Mouse (Mus musculus): ENCODE data around the gene Nthl1.

DNA sequence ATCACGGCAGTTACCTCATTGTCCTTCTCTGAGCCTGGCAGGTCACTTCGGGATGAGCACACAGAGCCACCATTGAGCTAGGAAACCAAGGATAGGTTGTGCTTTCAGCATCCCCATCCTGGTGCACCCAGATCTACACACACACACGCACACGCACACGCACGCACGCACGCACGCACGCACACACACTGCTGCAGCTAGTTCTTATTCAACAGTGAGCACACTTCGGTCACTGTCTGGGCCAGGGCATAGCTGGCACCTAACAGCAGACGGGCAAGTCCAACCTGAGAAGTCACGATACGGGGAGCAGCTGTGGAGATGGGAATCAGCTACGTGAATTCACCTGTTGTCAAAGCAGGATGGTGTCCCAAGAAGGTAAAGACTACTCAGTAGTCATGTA, 8.1 kb downstream of the Nthl1 start:
- TF ChIP-seq HCFC1 (IDR thresholded peaks at IDR 0.05; ENCODE audit: borderline replicate concordance, insufficient read depth, low read length) (no peak), ZNF384 (IDR thresholded peaks at IDR 0.05; ENCODE audit: low read depth, low read length) (no peak)

Data from ES-E14 (cell line).